Mouse (Mus musculus) megakaryocyte, adult 5-6 weeks (primary cell): Measurements from ENCODE around the gene Serpinh1. TPM values are rescaled to one million over a fixed set of nuclear protein-coding genes. Genes with fewer than 3 reads are reported as not detected.
A peak's percentile ranks its signal among the peaks of the same experiment; 100 is the strongest.
"Not testable (repeated sequence)": the region's sequence is repeated elsewhere in the genome, so short reads cannot be mapped to it uniquely, and the experiment has no call there.

Source experiments
- ATAC-seq: 2 replicates; pipeline ENCODE4 v1.8.0; 2016; ENCODE audit warnings: mild to moderate bottlenecking, inconsistent platforms; ENCODE audit not compliant: poor library complexity, severe bottlenecking
- total RNA-seq, 2 experiments: library from RNA; stranded (forward) in 1 of 2; stranded (reverse) in 1 of 2; fragments of 153-499, 151-499 nt in 1 of 2; fragments of 221-1000, 200-1000 nt in 1 of 2; gene quantifications; 2 replicates each; pipeline versions ENCODE4 v1.2.3 to v1.2.4; 2015 to 2017

Gene Serpinh1
- total RNA-seq, 2 experiments from 2014 or later: 0.73 to 0.76 TPM

- ATAC-seq: peak; percentile 72
These were observed 22.4 kb upstream of the Serpinh1 start for GRCm38 (mm10) chr7:99375455-99375854.

GRCm38 (mm10) chr7:99374325-99374724 lies 21.3 kb upstream of the Serpinh1 start:
- not testable (repeated sequence) for ATAC-seq

- no peak for ATAC-seq
These were observed 13.7 kb upstream of the Serpinh1 start for GRCm38 (mm10) chr7:99366716-99367115.

GRCm38 (mm10) chr7:99365069-99365468 lies 12.0 kb upstream of the Serpinh1 start:
- peak; percentile 96 for ATAC-seq

- no peak for ATAC-seq
These were observed 9.1 kb upstream of the Serpinh1 start for GRCm38 (mm10) chr7:99362137-99362536.

GRCm38 (mm10) chr7:99360803-99361414 lies 7.9 kb upstream of the Serpinh1 start:
- no peak for ATAC-seq

GRCm38 (mm10) chr7:99360021-99360802 lies 7.2 kb upstream of the Serpinh1 start:
- no peak for ATAC-seq

- ATAC-seq: no peak
These were observed 5.3 kb upstream of the Serpinh1 start for GRCm38 (mm10) chr7:99358371-99358770.

- ATAC-seq: no peak
These were observed 4.2 kb upstream of the Serpinh1 start for GRCm38 (mm10) chr7:99357201-99357600.

GRCm38 (mm10) chr7:99356244-99356930 lies 3.3 kb upstream of the Serpinh1 start:
- ATAC-seq: no peak

GRCm38 (mm10) chr7:99355731-99356131 lies 2.7 kb upstream of the Serpinh1 start:
- no peak for ATAC-seq

- ATAC-seq: no peak
These were observed 1.1 kb downstream of the Serpinh1 start for GRCm38 (mm10) chr7:99351802-99352517.

- ATAC-seq: no peak
These were observed 1.8 kb downstream of the Serpinh1 start for GRCm38 (mm10) chr7:99351104-99351801.

GRCm38 (mm10) chr7:99349782-99350720 lies 3.0 kb downstream of the Serpinh1 start:
- no peak for ATAC-seq

GRCm38 (mm10) chr7:99348883-99349282 lies 4.2 kb downstream of the Serpinh1 start:
- no peak for ATAC-seq

GRCm38 (mm10) chr7:99347268-99347667 lies 5.8 kb downstream of the Serpinh1 start:
- no peak for ATAC-seq

GRCm38 (mm10) chr7:99343577-99343976 lies 9.5 kb downstream of the Serpinh1 start:
- ATAC-seq: no peak

GRCm38 (mm10) chr7:99340736-99341135 lies 12.3 kb downstream of the Serpinh1 start:
- no peak for ATAC-seq

GRCm38 (mm10) chr7:99332774-99333480 lies 20.1 kb downstream of the Serpinh1 start:
- no peak; the same call in 1 of the 2 replicates for ATAC-seq
